Mouse (Mus musculus): ENCODE data around the gene Cox14. TPM values are rescaled to one million over a fixed set of nuclear protein-coding genes. Genes with fewer than 3 reads are reported as not detected.
"Not testable (repeated sequence)": the region's sequence is repeated elsewhere in the genome, so short reads cannot be mapped to it uniquely, and the experiment has no call there.

The Cox14 gene
- polyA plus RNA-seq (2015; fragmentation: Nextera tagmentation; extraction: Ambion mirVana) = 241 and 259 TPM in 2 replicates

DNA sequence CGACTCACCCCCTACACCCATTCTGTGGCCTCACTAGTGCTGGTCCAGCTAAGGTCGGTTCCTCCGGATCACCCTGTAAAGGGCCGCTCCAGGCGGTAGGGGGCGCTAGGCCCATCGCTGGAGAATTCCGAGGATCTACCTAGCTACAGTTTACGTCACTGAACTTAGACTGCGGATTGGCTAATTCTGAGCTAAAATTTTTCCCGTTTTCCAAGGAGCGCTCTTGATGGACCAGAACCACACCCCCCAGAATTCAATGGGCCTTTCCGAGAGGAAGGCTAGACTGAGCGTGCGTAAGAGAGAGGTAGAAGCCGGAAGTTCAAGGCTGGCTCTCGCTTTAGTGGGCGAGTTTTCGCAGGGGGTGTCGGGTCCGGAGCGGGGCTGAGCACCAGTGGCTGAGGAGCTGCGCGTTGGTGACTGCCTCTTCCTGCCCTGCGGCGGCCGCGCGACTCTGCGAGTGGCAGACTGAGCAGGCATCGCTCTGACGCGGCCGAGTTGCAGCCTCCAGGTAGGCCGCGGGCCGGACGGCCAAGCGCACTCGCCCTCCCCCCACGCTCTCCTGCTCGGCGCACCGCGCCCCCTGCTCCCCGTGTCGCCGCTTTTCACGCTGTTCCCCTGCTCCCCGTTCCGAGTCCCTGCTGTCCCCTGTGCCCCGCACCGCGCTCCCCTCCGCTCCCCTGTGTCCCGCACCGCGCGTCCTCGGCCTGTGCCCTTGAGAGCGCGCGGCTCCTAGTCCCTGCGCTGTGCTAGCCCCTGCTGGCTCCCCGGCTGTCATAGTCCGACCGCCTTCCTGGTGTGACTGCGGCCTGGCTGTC, at the start of gene Cox14:
TSS of gene Cox14 (plus strand) at position 278 of the 815 bp plus-strand sequence.
- peak; percentile 96 for DNase-seq (ENCODE audit: low spot score)

DNA sequence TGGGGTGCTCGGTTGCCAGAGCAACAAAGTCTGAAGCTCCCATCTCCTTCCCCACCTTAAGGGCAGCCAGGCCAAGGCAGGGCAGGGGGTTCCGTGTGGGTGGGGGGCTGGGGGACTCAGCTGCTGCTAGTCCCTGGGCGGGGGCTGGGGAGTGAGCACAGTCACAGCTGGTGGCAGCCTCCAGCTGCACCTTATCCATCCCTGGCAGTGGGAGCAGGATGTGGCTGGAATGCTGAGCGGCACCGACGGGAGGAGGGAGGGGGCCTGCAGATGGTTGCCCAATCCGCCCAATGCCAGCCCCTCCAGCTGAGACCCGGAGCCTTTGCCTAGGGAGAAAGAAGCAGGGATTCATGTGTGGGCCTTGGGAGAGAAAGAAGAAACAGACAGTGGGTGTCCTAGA, 48.3 kb upstream of the Cox14 start:
- DNase-seq (ENCODE audit: low spot score) = no peak

DNA sequence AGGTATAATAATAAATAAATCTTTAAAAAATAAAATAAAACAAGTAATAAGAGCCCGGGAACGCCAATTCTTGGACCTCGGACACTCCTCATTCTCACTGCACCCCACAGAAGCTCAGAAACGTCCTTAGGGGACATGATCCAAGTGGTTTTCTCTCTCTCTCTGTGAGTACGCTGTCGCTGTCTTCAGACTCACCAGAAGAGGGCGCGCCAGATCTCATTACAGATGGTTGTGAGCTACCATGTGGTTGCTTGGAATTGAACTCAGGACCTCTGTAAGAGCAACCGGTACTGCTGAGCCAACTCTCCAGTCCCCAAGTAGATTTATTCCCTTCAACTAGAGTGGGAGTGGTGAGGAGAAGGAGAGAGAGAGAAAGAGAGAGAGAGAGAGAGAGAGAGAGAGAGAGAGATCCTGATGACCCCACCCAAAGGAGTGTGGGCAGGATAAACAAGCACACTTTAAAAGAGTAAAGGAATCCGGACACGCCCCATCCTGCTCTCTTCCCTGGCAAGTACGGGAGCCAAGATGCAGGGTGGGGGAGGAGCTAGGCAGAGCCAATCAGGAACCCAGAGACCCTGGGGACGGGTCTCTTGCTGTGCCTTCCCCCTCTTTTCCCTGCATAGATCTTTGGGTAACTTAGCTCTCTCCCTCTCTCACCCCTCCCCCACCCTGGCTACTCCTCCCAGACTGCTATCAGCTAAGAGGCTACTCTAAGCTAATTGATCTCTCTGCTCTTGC, 47.2 kb upstream of the Cox14 start:
- DNase-seq (ENCODE audit: low spot score) = peak; percentile 35

DNA sequence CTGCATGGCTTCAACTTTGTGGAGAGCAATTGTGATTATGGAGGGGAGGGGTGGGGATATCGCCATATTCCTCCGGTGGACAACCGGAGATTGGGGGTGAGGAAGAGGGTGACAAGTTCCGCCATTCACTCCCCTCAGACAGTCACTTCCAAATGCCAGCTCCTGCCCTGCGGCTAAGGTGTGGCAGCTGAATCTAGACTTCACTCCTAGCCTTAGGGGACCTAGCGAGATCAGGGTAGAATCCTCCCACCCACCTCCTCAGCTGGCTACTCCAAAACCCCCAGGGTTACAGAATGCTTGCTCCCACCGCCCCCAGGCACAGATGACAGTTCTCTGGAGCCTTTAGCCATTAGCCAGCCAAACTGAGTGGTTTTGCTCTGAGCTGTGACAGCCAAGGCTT, 46.4 kb upstream of the Cox14 start:
- DNase-seq (ENCODE audit: low spot score) = no peak

DNA sequence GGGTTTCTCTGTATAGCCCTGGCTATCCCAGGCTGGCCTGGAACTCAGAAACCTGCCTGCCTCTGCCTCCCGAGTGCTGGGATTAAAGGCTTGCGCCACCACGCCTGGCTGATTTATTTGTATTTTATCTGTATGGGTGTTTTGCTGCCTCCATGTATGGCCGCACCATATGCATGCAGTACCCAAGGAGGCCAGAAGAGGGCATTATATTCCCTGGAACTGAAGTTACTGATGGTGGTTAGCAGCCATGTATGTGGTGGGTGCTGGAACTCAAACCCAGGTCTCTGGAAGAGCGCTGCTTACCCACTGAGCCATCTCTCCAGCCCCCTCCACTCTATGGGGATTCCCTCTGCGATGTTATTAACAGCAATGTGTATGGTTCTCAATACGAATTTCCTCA, 42.5 kb upstream of the Cox14 start:
- DNase-seq (ENCODE audit: low spot score) = no peak

DNA sequence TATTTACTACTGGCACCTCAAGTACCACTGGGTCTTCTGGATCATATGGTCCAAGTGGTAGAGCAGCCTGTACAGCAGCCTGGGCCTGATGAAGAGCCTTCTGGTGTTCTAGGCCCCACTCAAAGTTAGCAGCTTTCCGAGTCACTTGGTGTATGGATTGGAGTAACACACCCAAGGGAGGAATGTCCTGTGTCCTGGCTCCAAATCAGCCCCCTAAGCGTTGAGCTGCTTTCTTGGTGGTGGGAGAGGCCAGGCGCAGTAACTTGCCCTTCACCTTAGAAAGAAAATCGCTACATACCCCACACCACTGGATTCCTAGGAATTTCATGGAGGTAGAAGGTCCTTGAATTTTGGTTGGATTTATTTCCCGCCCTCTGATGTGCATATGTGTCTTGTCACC, 41.3 kb upstream of the Cox14 start:
- no peak for DNase-seq (ENCODE audit: low spot score)

DNA sequence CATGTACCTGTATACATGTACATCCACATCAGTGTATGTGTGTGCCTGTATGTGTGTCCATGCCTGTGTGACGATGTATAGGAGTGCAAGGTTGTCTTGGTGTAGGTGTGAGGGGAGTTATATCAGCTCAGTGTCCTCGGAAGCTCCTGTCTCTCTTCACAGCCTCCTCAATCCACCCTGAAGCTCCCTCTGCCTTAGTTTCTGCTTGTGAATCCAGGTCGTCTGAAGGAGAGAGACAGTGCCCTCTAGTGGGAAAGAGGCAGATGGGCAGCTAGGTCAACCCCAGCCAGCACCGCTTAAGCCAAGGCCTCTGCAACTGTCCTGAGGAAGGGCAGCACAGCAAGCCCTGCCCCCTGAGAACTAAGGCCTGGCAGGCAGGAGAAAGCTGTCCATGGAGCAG, 36.7 kb upstream of the Cox14 start:
- DNase-seq (ENCODE audit: low spot score) = peak; percentile 58

DNA sequence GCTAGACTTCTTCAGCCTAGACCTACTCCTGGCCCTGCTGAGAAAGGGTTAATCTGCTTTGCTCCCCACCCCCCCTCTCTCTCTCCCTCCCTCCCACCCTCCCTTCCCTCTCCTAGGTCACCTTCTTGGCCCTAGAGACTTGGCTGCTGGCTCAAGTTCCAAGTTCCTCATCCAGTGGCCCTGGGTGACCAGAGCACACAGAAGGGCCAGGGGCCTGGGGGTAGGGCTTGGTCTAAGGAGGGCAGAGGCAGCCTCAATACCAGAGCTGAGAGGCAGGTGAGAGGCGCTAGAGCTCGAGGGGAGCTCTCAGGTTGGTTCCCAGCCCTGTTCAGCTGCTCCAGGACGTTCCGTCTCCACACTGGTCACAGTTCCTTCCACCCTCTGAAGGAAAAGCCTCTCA, 34.5 kb upstream of the Cox14 start:
- DNase-seq (ENCODE audit: low spot score) = no peak

DNA sequence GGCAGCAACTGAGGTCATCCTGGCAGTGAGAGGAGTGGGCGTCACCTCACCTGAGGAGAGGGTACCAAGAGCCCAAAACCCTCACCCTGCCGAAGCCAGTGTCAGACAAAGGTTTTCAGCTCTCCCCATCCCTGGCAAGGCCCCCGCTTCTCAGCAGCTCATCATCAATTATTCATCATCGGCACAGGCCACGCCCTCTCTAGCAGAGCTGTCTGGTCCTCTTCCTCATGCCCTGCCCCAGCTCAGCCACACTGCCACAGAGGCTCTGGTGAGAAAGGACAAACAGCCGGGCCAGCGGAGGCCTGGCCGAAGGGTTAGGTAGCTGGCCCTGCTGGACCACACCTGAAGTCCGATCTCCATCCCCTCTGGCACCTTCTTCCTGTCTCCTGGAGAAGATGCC, 33.4 kb upstream of the Cox14 start:
- no peak for DNase-seq (ENCODE audit: low spot score)

DNA sequence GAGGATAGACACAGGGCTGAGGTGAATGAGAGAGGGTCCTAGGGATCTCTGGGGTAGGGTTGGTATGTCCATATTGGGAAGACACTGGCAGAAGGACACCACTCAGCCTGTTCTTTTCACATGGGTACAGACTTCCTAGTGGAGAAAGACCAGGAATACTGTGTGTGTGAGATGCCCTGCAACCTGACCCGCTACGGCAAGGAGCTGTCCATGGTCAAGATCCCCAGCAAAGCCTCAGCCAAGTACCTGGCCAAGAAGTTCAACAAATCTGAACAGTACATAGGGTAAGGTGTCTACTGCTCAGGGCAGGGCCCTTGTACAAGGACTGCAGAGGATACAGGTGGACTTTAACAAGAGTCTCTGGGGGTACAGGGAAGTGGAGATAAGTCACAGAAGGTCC, 28.1 kb upstream of the Cox14 start:
- no peak for DNase-seq (ENCODE audit: low spot score)

DNA sequence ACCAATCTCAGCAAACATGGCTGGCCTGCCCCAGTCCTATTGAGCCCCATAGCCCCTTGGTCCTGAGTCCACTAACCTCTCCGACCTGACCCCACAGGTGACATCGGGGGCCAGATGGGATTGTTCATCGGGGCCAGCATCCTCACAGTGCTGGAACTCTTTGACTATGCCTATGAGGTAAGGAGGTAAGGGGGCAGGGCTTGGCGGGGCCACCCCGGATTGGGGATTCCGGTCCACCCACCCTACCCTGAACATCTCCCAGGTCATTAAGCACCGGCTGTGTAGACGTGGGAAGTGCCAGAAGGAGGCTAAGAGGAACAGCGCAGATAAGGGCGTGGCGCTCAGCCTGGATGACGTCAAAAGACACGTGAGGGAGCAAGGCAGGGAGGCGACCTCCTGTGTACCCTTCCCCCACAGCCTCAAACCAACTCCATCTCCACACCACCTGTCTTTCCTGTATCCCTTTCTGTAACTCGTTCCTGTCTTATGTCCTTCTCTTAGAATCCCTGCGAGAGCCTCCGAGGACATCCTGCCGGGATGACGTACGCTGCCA, 26.8 kb upstream of the Cox14 start:
- no peak for DNase-seq (ENCODE audit: low spot score)

DNA sequence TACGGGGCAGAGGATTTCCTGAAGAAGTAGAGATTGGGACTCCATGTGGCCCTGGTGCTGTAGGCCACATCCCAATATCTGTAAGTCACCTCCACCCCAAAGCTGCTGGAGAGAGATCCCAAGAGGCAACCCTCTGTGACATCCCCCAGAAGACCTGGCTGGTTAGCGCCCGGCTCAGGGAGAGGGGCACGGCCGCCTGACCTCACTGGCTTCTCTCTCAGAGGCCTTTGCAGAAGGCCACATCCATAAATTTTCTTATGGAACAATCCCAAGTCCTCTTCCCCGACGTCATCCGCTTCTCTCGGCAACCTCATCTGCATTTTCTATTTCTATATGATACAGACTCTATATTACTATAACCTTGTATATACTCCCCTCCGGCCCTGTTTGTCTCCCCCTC, 25.7 kb upstream of the Cox14 start:
- DNase-seq (ENCODE audit: low spot score) = no peak

DNA sequence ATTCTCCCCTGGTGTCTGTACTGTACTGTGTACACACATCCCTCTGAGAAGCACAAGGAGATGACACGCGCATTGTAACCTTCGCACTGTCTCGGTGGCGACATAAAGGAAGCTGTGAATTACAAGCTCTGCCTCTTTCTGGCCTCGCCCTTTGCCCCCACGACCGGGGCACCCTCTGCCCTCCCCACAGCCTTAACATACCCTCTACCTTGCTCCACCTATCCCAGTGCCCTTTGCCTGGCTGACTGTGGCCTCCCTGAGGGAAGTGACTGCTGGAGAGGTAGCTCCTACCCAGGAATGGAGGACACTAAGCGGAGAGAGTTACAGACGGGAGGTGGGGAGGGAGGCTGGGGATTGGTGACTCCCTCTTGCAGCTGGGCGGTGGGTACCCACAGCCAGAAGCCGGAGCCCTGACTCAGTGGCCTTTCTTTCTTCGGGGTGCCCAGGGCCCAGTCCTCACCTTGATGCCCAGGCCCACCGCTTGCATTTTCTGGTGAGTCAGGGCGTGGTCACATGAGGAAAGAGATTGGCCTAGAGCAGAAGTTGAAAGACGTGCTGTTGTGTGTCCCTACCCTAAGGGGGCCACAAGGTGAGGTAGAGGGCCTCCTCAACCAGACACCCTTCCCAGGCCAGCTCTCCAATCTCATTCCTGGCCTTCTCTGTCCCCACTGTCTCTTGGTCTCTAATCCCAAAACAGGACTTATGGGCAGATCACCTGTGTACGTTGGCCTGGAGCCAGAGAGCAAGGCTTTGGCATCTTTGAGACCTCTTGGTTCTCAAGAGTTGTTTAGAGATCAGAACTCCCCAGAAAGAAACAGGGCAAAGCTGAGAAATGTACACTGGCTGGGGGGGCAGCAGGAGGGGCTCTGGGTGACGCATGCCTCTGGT, 25.0 kb upstream of the Cox14 start:
- no peak for DNase-seq (ENCODE audit: low spot score)

DNA sequence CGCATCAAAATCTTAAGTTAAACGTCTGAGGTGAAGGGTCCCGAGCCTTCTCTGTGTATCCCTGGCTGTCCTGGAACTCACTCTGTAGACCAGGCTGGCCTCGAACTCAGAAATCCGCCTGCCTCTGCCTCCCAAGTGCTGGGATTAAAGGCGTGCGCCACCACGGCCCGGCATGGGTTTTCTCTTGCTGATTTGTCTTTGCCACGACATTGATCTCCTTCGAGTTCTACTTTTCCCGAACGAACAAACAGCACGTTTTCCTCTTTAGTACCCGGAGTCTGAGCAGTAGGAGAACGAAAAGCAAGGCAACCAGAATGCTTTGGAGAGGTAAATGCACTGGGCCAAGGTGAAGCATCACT, 23.8 kb upstream of the Cox14 start:
- not testable (repeated sequence) for DNase-seq (ENCODE audit: low spot score)

DNA sequence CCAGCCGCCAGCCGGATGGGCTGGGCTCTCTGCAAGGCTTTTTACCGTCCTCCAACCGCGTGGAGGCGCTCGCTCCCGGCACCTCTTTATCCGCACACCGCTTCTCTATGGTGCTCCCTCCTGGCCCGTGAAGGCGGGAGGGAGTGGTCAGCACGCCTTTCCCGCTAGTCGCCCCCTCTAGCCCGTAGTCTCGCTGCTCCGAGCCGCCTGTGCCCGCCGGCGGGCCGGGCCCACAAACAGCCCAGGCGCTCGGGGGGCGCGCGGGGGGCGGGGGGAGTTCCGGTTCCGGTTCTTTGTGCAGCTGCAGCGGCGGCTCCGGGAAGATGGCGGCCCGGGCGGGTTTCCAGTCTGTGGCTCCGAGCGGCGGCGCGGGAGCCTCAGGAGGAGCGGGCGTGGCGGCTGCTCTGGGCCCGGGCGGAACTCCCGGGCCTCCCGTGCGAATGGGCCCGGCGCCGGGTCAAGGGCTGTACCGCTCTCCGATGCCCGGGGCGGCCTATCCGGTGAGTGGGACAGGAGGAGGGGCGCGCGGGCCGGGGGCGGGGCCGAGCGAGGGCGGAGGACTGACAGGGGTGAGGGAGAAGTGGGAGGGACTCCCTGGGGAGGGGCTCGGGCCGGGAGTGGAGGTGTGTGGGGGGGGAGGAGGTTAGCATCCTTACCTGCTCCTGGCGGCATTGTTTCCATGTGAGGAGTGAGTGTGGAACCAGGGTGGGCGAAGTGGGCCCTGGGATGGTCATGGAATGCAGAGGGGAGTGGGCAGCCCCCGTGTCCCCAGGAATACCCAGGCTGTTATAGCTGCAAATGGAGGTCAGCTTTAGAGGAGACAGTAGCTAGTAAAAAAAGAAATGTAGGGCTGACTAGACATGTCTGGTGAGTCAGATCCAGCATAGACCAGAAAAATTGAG, 23.2 kb upstream of the Cox14 start, which contains the start of gene Smarcd1:
TSS of gene Smarcd1 (plus strand) at position 131 of the 902 bp plus-strand sequence.
- peak; percentile 90 for DNase-seq (ENCODE audit: low spot score)

DNA sequence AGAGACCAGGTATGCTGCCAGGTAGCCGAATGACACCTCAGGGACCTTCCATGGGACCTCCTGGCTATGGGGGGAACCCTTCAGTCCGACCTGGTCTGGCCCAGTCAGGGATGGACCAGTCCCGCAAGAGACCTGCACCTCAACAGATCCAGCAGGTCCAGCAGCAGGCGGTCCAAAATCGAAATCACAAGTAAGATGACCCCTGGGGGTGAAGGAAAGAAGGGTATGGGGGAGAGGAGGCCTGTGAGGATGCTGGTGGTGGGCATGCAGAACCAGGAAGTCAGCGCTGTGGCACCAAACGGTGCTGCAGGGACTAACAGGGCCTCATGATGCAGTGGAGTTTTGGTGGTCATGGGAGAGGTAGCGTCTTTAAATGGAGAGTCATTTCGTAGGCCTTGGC, 22.3 kb upstream of the Cox14 start:
- no peak for DNase-seq (ENCODE audit: low spot score)

DNA sequence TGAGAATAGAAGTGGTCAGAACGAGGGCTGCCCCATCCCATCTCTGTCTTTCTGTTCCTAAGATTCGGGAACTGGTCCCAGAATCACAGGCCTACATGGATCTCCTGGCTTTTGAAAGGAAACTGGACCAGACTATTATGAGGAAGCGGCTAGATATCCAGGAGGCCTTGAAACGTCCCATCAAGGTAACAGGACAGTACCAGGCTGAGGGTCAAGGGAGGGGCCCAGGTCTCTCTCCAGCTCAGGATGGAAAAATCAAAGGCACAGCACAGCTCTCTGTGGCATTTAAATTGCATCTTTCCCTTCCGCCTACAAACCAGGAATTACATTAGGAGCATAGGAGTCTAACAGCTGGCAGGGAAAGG, 21.8 kb upstream of the Cox14 start:
- no peak for DNase-seq (ENCODE audit: low spot score)

DNA sequence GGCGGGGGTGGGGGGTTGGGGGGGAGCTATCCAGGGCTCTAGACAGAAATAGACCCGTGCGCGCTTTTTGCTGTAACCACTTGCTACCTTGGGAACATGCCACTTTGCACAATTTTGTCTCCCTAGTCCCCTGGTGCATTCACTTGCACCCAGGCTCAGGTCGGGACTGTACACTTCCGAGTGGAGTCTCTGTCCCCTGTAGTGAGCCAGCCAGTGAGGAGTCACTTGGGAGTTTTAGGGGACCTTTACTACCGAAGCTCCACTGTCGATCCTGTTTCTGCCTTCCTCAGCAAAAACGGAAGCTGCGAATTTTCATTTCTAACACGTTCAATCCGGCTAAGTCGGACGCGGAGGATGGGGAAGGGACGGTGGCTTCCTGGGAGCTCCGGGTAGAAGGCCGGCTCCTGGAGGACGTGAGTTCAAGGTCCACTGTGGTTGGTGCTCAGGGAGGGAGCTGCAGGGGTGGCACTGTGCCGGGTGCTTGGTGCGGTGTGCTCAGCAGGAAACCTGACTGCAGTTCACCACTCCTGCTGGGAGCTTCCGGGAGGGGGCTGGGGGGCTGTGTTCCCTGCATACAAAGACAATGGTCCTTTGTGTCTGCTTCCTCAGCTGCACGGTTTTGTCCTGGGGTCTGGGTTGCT, 21.3 kb upstream of the Cox14 start:
- DNase-seq (ENCODE audit: low spot score) = no peak

DNA sequence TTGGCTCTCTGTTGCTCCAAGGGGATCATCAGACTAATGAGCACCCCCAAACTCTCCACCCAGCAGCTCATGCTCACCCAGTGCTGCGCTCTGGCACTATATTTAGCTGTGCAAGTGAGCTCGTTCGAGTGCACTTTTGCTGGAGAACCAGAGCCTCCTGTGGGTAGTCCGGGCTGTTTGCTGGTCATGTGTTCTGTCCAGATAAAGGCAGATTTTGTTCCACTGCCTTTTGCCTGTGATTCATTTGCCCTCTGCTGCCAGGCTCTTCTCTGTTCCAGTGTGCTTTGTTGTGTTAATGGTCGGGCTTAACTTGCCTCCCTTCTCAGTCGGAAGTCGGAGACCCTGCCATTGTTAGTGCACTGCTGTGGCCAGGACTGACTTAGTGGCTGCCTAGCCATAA, 20.5 kb upstream of the Cox14 start:
- no peak for DNase-seq (ENCODE audit: low spot score)

DNA sequence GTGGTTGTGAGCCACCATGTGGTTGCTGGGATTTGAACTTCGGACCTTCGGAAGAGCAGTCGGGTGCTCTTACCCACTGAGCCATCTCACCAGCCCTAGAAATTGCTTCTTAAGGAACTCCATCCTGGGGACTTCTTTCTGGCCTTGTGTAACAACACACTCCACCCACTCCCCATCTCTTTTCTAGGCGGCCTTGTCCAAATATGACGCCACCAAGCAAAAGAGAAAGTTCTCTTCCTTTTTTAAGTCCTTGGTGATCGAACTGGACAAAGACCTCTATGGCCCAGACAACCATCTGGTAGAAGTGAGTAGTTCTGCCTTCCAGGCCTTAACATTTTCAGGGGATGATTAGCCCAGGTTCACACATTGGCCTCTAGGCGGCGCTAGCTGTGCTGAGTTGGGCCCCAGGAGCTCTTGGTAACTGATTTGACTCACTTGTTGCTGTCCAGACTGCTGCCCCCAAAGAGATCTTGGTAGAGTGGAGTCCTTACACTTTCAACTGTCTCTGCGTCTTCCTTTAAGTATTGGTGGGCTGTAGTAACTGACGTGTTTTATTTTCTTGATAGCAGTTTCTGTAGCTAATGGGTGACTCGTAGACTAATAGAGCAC, 19.9 kb upstream of the Cox14 start, which contains the start of gene Gm17349:
TSS of gene Gm17349 (minus strand) at position 51 of the 609 bp plus-strand sequence.
- peak; percentile 69 for DNase-seq (ENCODE audit: low spot score)
